Mouse (Mus musculus): Measurements from ENCODE around the gene Gm9008.

Gm9008 gene

DNA sequence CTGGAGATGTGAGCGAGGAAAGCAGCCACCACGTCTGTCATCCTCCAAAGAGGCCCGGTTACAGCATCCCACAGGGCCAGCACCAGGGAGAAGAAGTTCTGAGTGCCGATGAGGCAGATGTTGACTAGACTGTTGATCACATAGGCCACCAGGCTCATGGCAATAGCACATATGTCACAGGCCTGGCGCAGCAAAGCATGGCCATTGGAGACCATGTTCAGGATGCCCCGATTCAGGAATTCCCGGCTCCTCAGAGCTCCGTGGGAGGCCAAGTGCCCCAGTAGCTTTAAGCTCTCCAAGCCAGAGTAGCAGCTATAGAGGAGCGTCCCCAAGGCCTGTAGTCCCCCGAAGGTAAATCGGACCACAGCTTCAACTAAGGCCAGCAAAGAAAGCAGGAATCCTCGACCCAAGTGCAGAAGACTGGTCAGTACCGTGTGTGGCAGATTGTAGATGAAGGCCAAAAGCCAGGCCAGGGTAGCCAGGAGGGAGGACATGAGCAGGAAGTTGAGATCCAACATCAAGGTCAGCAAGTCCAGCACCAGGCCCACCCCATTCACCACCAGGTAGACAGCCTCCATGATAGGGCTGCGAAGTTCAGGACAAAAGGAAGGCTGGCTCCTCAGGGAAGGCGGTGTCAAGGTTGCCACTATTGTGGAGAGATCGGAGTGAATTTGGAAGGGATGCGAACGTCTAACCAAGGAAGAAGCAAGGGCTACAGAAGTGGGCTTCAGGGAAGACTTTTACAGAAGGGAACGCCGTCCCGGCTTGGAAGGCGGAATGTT is at the start of gene Gm9008:
Gene Gm9008, minus strand, starts transcription at position 731 of the 782 bp plus-strand sequence.
- peak; percentile 68 for DNase-seq

DNA sequence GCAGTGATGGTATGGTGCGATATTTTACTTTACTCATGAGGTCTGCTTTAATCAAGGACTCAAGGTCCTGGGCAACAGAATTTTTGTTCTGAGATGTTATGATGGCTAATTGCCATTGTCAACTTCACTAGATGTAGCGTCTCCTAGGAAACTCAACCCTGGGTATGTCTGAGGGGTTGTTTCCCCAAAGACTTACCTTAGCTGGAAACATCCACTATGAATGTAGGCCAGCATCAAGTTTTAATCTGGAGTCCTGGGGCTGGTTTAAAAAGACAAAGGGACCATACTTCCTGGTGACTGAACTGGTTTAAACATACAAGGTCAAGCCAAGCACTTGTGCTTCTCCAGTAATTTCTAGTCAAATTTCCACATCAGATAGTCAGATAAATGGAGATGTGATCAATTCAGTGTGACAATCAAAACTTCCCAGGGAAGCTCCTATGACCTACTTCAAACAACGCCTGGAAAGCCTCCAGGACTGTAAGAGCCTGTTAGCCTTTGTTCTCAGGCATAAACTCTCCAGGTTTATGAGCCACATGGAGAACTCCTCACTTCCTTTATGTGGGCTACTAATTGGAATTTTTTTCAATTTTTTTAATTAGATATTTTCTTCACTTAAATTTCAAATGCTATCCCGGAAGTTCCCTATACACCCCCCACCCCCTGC is 24.5 kb upstream of the Gm9008 start:
- DNase-seq: peak; percentile 51

DNA sequence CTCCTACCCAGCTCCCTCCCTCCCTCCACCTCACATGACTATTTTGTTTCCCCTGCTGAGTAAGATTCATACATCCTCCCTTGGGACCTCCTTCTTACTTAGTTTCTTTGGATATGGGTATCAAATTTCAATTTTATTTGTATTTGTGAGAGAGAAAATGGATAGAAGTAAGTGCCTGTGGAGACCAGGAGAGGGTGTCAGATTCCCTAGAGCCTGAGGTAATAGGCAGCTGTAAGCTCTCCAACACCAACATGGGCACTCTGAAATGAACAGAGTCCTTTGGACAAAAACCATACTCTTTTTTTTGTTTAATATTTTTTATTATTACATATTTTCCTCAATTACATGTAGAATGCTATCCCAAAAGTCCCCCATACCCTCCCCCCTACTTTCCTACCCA is 12.6 kb upstream of the Gm9008 start:
- DNase-seq: peak; percentile 64

DNA sequence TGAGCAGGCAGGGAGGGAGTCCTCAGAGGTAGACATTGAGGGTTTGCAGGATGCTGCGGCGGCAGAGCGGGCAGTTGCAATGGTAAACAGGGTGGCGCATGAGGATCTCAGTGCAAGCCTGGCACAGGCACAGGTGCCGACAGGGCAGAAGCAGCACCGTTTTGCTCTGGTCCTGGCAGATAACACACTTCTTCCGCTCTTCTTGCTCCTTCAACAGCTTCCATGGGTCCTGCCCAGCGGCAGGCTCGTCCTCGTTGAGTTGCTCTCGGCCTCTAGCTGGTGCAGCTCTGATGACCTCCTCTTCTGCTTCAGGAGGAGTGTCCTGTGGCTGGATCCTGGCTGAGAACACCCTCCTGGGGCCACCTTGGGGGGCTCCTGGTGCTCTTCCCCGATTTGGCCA is 1.2 kb downstream of the Gm9008 start:
- DNase-seq: peak; percentile 79

DNA sequence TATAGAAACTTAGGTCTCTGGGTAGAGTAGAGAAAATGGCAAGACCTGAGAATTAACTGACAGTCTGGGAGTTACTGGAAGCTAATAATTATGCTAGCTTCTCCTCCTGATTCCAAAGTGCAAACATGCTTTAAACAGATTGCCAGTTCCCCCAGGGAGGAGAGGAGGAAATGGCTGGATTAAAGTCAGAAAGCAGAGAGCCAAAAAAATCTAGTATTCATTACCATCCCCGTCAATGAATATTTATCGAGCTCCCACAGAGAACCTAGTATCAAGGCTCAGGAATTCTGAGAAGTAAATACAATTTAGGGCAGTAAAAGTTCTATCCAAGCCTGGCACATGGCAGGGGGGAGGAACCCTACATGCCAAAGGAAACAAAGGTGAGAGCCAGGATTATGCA is 29.4 kb downstream of the Gm9008 start:
- DNase-seq: no peak
